Mouse (Mus musculus): Measurements from ENCODE around the gene Gm21190. TPM values are rescaled to one million over a fixed set of nuclear protein-coding genes. Genes with fewer than 3 reads are reported as not detected.

Gene Gm21190
- polyA plus RNA-seq (2015; fragmentation: Illumina TruSeq; extraction: RNeasy Lipid Tissue Mini Kit (QIAGEN cat#74804); ENCODE audit: low read depth, low replicate concordance): not detected

GRCm38 (mm10) chr5:15529122-15529521 lies at the start of gene Gm21190:
Gene Gm21190, minus strand, starts transcription at chr5:15529222.

DNA sequence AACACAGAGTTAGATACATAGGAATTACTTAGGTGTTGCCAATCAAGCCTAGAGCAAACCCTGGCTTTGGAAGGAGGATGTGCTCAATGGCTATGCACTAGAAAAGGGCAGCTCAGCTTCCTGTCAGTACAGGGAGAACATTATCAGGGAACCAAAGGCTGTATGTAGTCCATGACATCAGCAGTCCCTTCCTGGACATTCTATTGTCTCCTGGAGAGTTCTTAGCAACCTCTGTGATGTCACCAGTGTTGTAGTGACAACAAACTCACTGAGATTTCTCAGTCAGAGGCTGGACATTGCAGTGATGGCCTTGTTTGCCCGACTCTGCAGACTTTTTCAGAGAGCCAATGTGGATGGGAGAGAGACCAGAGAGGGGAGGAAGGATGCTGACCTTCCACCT lies 48.0 kb upstream of the Gm21190 start, which contains the start of gene Gm21083:
Gm21083 (plus strand) TSS at position 301 of the 400 bp plus-strand sequence.

GRCm38 (mm10) chr5:15476423-15476822 lies 52.6 kb downstream of the Gm21190 start, which contains the start of gene Gm21149:
Gene Gm21149, minus strand, starts transcription at chr5:15476523.

Other genes with a start within 250 kb of the Gm21190 start
- gene Gm21149, start 52.7 kb downstream of the Gm21190 start, polyA plus RNA-seq (2015; fragmentation: Illumina TruSeq; extraction: RNeasy Lipid Tissue Mini Kit (QIAGEN cat#74804); ENCODE audit: low read depth, low replicate concordance): 1.2 TPM
- not detected for gene Gm21083, start 48.1 kb upstream of the Gm21190 start, polyA plus RNA-seq (2015; fragmentation: Illumina TruSeq; extraction: RNeasy Lipid Tissue Mini Kit (QIAGEN cat#74804); ENCODE audit: low read depth, low replicate concordance)
- gene Speer4d, start 89.8 kb upstream of the Gm21190 start, polyA plus RNA-seq (2015; fragmentation: Illumina TruSeq; extraction: RNeasy Lipid Tissue Mini Kit (QIAGEN cat#74804); ENCODE audit: low read depth, low replicate concordance): not detected
- gene 4930572O03Rik, start 127.8 kb upstream of the Gm21190 start, polyA plus RNA-seq (2015; fragmentation: Illumina TruSeq; extraction: RNeasy Lipid Tissue Mini Kit (QIAGEN cat#74804); ENCODE audit: low read depth, low replicate concordance): not detected
- not detected for gene Speer4c, start 185.0 kb upstream of the Gm21190 start, polyA plus RNA-seq (2015; fragmentation: Illumina TruSeq; extraction: RNeasy Lipid Tissue Mini Kit (QIAGEN cat#74804); ENCODE audit: low read depth, low replicate concordance)